Mouse (Mus musculus): Measurements from ENCODE around the gene Pmel. TPM values are rescaled to one million over a fixed set of nuclear protein-coding genes. Genes with fewer than 3 reads are reported as not detected.
A peak's percentile ranks its signal among the peaks of the same experiment; 100 is the strongest.
"Not testable (repeated sequence)": the region's sequence is repeated elsewhere in the genome, so short reads cannot be mapped to it uniquely, and the experiment has no call there.

The Pmel gene
- polyA plus RNA-seq, 1 experiment from 2014 or later, result 4.0 TPM

GRCm38 (mm10) chr10:128715559-128716537 lies 11.9 kb downstream of the Pmel start:
- Histone ChIP-seq H3K4me2 (ENCODE audit: low read depth) (no peak overlapping the region), H3K4me3 (ENCODE audit: low read depth, low read length) (no peak overlapping the region), H3K27me3 (ENCODE audit: control insufficient read depth, insufficient read depth, low read length) (no peaks in the 10 kb centered on the region), H3K9me3 (ENCODE audit: control insufficient read depth, low read length) (no peaks in the 10 kb centered on the region), H3K27ac (ENCODE audit: low read depth, low read length) (no peak overlapping the region), H3K9ac (ENCODE audit: low read length) (no peak overlapping the region), H3K36me3 (ENCODE audit: control insufficient read depth, insufficient read depth, low read length) (no peaks in the 10 kb centered on the region), H3K4me1 (ENCODE audit: control insufficient read depth, insufficient read depth, low read length) (no peaks in the 10 kb centered on the region)
- WGBS, result 90% methylated on average over 19 of the region's 19 CpGs
- DNase-seq (ENCODE audit: low spot score), result no peak
- no peak for ATAC-seq (ENCODE audit: insufficient read depth, low FRiP score, low TSS enrichment)

- H3K9ac ChIP-seq (ENCODE audit: low read length); H3K4me2 ChIP-seq (ENCODE audit: low read depth); H3K27me3 ChIP-seq (ENCODE audit: control insufficient read depth, insufficient read depth, low read length); H3K27ac ChIP-seq (ENCODE audit: low read depth, low read length); H3K4me1 ChIP-seq (ENCODE audit: control insufficient read depth, insufficient read depth, low read length); DNase-seq (ENCODE audit: low spot score); ATAC-seq (ENCODE audit: insufficient read depth, low FRiP score, low TSS enrichment); H3K9me3 ChIP-seq (ENCODE audit: control insufficient read depth, low read length); H3K36me3 ChIP-seq (ENCODE audit: control insufficient read depth, insufficient read depth, low read length); H3K4me3 ChIP-seq (ENCODE audit: low read depth, low read length): not testable (repeated sequence)
- WGBS, result 77% methylated on average over 3 of the region's 4 CpGs
These were observed 21.5 kb downstream of the Pmel start for GRCm38 (mm10) chr10:128725466-128725865.

DNA sequence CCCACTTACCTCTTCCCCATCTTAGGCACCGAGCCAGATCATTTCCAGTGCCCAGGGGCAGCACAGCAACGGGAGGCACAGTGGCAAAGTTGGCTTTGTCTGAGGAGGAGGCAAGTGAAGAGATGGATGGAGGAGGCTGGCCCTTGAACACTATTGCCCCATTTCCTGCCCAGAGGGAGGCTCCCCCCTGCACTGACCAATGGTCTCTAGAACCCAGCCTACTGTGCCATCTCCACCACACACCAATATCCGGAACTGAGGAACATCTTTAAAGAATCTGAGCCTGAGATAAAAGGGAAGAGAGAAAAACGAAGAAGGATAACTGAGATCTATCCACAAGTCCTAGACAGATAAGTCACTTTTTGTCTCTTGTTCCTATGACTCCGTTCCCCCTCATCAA lies 24.1 kb downstream of the Pmel start:
- Histone ChIP-seq H3K27ac (ENCODE audit: low read depth, low read length) (no peak overlapping the region), H3K9me3 (ENCODE audit: control insufficient read depth, low read length) (no peaks in the 10 kb centered on the region), H3K36me3 (ENCODE audit: control insufficient read depth, insufficient read depth, low read length) (no peaks in the 10 kb centered on the region), H3K9ac (ENCODE audit: low read length) (no peak overlapping the region), H3K4me3 (ENCODE audit: low read depth, low read length) (no peak overlapping the region), H3K4me2 (ENCODE audit: low read depth) (no peak overlapping the region), H3K4me1 (ENCODE audit: control insufficient read depth, insufficient read depth, low read length) (no peaks in the 10 kb centered on the region), H3K27me3 (ENCODE audit: control insufficient read depth, insufficient read depth, low read length) (no peaks in the 10 kb centered on the region)
- ATAC-seq (ENCODE audit: insufficient read depth, low FRiP score, low TSS enrichment) (no peak), DNase-seq (ENCODE audit: low spot score) (no peak)
- WGBS, result 85% methylated on average over 5 of the region's 5 CpGs

DNA sequence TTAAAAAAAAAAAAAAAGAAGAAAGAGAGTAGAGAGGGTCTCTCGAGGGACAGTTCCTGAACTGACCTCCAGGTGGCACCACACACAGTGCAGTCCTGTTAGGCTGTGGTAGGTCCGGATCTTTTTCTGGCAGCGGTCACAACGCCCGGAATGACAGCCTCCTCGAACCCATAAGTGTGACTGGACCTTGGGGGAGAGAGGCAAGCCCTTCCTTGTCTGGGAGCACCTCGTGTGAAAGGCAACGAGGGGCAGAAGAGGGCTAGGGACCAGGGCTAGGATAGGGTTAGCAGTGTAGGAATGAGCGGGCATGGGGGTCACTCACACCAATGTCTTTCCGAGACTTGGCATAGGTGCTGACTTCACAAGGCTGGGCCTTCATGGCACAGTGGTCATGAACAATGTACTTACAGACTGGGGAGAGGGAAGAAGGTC lies 27.0 kb downstream of the Pmel start:
- 25% methylated on average over 10 of the region's 10 CpGs for WGBS
- no peak overlapping the region for H3K4me3 ChIP-seq (ENCODE audit: low read depth, low read length)
- DNase-seq (ENCODE audit: low spot score) (peak; percentile 64), ATAC-seq (ENCODE audit: insufficient read depth, low FRiP score, low TSS enrichment) (0 out of 2 replicates have a peak, but pooled peaks have one; percentile 50)
- no peaks in the 10 kb centered on the region for H3K27me3 ChIP-seq (ENCODE audit: control insufficient read depth, insufficient read depth, low read length)
- H3K4me1 ChIP-seq (ENCODE audit: control insufficient read depth, insufficient read depth, low read length), result no peaks in the 10 kb centered on the region
- H3K9ac ChIP-seq (ENCODE audit: low read length), result no peak overlapping the region
- no peaks in the 10 kb centered on the region for H3K9me3 ChIP-seq (ENCODE audit: control insufficient read depth, low read length)
- H3K27ac ChIP-seq (ENCODE audit: low read depth, low read length), result no peak overlapping the region
- H3K4me2 ChIP-seq (ENCODE audit: low read depth), result no peak overlapping the region
- H3K36me3 ChIP-seq (ENCODE audit: control insufficient read depth, insufficient read depth, low read length), result no peaks in the 10 kb centered on the region

- ATAC-seq (ENCODE audit: insufficient read depth, low FRiP score, low TSS enrichment) (no peak), DNase-seq (ENCODE audit: low spot score) (no peak)
- Histone ChIP-seq H3K9ac (ENCODE audit: low read length) (no peak overlapping the region), H3K9me3 (ENCODE audit: control insufficient read depth, low read length) (no peaks in the 10 kb centered on the region), H3K4me3 (ENCODE audit: low read depth, low read length) (no peak overlapping the region), H3K27ac (ENCODE audit: low read depth, low read length) (no peak overlapping the region), H3K36me3 (ENCODE audit: control insufficient read depth, insufficient read depth, low read length) (no peaks in the 10 kb centered on the region), H3K4me2 (ENCODE audit: low read depth) (no peak overlapping the region), H3K27me3 (ENCODE audit: control insufficient read depth, insufficient read depth, low read length) (no peaks in the 10 kb centered on the region), H3K4me1 (ENCODE audit: control insufficient read depth, insufficient read depth, low read length) (no peaks in the 10 kb centered on the region)
These were observed 28.0 kb downstream of the Pmel start for GRCm38 (mm10) chr10:128731992-128732391.

GRCm38 (mm10) chr10:128737435-128737834 lies 33.4 kb downstream of the Pmel start:
- H3K9me3 ChIP-seq (ENCODE audit: control insufficient read depth, low read length), result no peaks in the 10 kb centered on the region
- H3K9ac ChIP-seq (ENCODE audit: low read length), result no peak overlapping the region; the same call in 1 of the 2 replicates
- H3K4me3 ChIP-seq (ENCODE audit: low read depth, low read length), result no peak overlapping the region
- peak overlapping the region; percentile 29 for H3K4me2 ChIP-seq (ENCODE audit: low read depth)
- H3K4me1 ChIP-seq (ENCODE audit: control insufficient read depth, insufficient read depth, low read length), result peaks cover 3% of the 10 kb centered on the region; the same call in 1 of the 2 replicates
- no peak overlapping the region for H3K27ac ChIP-seq (ENCODE audit: low read depth, low read length)
- DNase-seq (ENCODE audit: low spot score), result peak; percentile 23
- no peak for ATAC-seq (ENCODE audit: insufficient read depth, low FRiP score, low TSS enrichment)
- no peaks in the 10 kb centered on the region for H3K36me3 ChIP-seq (ENCODE audit: control insufficient read depth, insufficient read depth, low read length)
- peaks cover 3% of the 10 kb centered on the region for H3K27me3 ChIP-seq (ENCODE audit: control insufficient read depth, insufficient read depth, low read length)
- 3% methylated on average over 14 of the region's 15 CpGs for WGBS

GRCm38 (mm10) chr10:128740296-128740695 lies 36.3 kb downstream of the Pmel start:
- Histone ChIP-seq H3K27me3 (ENCODE audit: control insufficient read depth, insufficient read depth, low read length) (peaks cover 23% of the 10 kb centered on the region), H3K9ac (ENCODE audit: low read length) (no peak overlapping the region), H3K27ac (ENCODE audit: low read depth, low read length) (no peak overlapping the region), H3K4me2 (ENCODE audit: low read depth) (no peak overlapping the region), H3K4me1 (ENCODE audit: control insufficient read depth, insufficient read depth, low read length) (peaks cover 6% of the 10 kb centered on the region; the same call in 1 of the 2 replicates), H3K4me3 (ENCODE audit: low read depth, low read length) (no peak overlapping the region), H3K36me3 (ENCODE audit: control insufficient read depth, insufficient read depth, low read length) (no peaks in the 10 kb centered on the region), H3K9me3 (ENCODE audit: control insufficient read depth, low read length) (no peaks in the 10 kb centered on the region)
- no peak for ATAC-seq (ENCODE audit: insufficient read depth, low FRiP score, low TSS enrichment)
- WGBS, result 64% methylated on average over 2 of the region's 2 CpGs
- no peak for DNase-seq (ENCODE audit: low spot score)

DNA sequence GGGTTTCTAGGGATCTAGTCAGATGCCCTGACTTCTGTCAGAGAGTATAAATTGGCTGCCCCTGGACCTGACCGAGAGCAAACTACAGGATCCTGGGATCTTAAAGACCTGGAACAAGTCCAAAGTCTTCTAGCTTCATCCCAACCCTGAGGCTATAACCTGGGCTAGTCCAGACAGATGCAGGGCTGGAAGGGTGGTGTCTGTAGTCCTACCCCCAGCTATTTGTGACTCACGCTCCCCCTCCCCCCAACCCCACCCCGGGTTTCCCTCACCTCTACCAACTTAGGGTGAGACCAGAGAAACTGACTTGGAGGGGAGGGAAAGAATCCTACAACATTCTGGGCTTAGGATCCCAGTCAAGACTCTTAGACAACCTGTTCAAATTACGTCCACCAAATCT lies 38.6 kb downstream of the Pmel start:
- H3K4me3 ChIP-seq (ENCODE audit: low read depth, low read length), result no peak overlapping the region
- no peaks in the 10 kb centered on the region for H3K9me3 ChIP-seq (ENCODE audit: control insufficient read depth, low read length)
- no peak for DNase-seq (ENCODE audit: low spot score)
- WGBS, result 39% methylated on average over 4 of the region's 4 CpGs
- no peak overlapping the region for H3K4me2 ChIP-seq (ENCODE audit: low read depth)
- no peaks in the 10 kb centered on the region for H3K36me3 ChIP-seq (ENCODE audit: control insufficient read depth, insufficient read depth, low read length)
- no peak overlapping the region for H3K27ac ChIP-seq (ENCODE audit: low read depth, low read length)
- no peak overlapping the region for H3K9ac ChIP-seq (ENCODE audit: low read length)
- no peak for ATAC-seq (ENCODE audit: insufficient read depth, low FRiP score, low TSS enrichment)
- H3K27me3 ChIP-seq (ENCODE audit: control insufficient read depth, insufficient read depth, low read length), result peaks cover 23% of the 10 kb centered on the region
- H3K4me1 ChIP-seq (ENCODE audit: control insufficient read depth, insufficient read depth, low read length), result peaks cover 3% of the 10 kb centered on the region; the same call in 1 of the 2 replicates

DNA sequence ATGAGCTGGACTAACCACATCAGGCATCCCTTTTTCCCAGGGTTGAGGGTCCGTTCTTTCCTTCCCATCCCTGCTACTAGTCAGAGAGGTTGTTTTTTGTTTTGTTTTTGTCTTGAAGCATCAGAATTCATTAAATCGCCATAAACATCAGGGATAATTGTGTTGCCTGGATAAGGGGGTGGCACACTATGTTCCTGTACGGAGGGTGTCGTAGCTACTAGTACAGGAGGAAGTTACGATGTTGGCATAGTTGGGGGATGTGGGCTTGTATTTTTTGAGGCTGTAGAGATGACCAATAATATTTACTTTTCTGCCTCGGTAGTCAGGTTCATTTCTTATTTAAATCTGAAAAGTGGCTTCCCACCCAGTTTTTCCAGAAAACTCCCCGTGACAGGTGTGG lies 39.2 kb downstream of the Pmel start:
- no peak for ATAC-seq (ENCODE audit: insufficient read depth, low FRiP score, low TSS enrichment)
- H3K36me3 ChIP-seq (ENCODE audit: control insufficient read depth, insufficient read depth, low read length), result no peaks in the 10 kb centered on the region
- no peak overlapping the region for H3K9ac ChIP-seq (ENCODE audit: low read length)
- H3K27me3 ChIP-seq (ENCODE audit: control insufficient read depth, insufficient read depth, low read length), result peaks cover 23% of the 10 kb centered on the region
- no peaks in the 10 kb centered on the region for H3K9me3 ChIP-seq (ENCODE audit: control insufficient read depth, low read length)
- H3K4me3 ChIP-seq (ENCODE audit: low read depth, low read length), result peak overlapping the region; percentile 55
- H3K4me1 ChIP-seq (ENCODE audit: control insufficient read depth, insufficient read depth, low read length), result 0 out of 2 replicates have a peak, but pooled peaks cover 3% of the 10 kb centered on the region
- H3K4me2 ChIP-seq (ENCODE audit: low read depth), result peak overlapping the region; percentile 95
- WGBS, result 4% methylated on average over 7 of the region's 7 CpGs
- no peak overlapping the region for H3K27ac ChIP-seq (ENCODE audit: low read depth, low read length)
- no peak for DNase-seq (ENCODE audit: low spot score)
